Mouse (Mus musculus): ENCODE results near the gene Ephx1.

Ephx1 gene

GRCm38 (mm10) chr1:180934467-180935419 lies 86.0 kb downstream of the Ephx1 start, which contains the start of gene Lefty1:
Lefty1 (plus strand) TSS chr1:180935022.
- DNase-seq = no peak

DNA sequence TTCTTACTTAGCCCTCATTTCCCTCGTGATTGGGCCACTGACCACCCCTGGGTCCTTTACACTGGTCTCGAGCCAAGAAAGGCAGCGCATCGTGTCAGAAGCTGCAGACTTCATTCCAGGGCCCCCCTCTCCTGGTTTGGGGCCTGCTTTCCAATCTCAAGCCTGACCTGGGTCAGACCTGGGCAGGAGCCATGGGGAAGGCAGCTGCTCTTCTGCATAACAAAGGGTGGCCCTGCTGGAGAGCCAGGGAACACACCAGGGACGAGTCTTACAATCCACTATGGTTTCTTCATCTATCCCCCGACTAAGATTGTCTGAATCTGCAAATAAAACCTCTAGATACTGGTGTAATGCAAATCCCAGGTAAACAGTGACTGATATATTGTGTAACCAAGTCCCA lies 87.0 kb downstream of the Ephx1 start:
- DNase-seq = no peak

DNA sequence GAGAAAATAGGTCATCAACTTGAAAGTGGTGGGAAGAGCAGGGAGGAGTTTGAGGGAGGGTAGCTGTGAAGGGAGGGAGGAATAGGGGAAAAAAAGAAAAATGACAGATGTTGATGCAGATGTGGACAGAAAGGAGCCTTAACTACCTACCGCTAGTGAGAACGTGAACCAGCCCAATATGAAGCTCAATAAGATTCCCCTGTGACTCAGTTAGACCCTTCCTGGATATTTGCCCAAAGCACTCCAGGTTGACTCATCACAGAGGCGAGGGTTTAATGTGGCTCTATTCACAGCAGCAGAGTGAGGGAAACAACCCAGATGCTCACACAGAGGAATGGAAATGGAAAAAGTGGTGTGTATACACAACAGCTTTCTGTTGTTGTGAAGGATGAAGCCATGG lies 89.6 kb downstream of the Ephx1 start:
- no peak for DNase-seq

DNA sequence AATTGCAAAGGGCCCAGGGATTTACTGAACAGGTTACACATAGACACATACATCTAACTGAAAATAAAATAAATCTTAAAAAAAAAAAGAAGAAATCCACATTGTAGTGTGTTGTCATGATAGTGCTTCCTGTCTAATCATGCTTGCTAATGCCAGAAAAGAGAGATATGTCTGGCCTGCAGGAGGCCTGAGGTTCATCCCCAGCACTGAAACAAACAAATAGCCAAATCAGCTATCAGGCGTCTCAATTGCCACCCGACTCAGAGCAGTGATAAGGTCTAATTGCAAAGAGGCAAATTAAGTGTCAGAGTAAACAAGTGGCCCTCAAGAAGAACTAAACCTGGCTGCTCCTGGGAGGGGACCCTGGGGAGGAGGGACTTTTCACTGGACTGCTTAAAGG lies 91.1 kb downstream of the Ephx1 start:
- no peak for DNase-seq

DNA sequence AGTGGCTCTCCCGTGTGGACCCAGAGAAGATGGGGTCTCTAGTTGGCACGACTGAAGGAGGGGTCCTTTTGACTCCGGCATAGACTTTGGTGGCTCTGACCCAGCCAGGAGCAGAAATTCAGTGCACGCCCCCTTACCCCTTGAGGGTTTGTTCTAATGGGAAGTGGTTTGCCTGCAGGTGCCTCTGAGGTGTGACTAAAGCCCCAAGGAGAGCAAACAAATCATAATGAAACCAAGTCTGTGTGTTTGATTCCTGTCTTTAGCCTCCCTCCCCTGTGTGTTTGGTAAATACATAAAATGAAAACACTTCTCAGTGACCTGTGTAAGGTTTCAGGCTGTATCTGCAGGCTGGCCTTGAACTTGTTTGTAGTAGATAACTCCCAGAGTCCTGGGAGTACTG lies 94.4 kb downstream of the Ephx1 start:
- no peak for DNase-seq
